Mouse (Mus musculus) right cerebral cortex, adult 18-20 months (tissue): ENCODE data around the gene Gm11037.
A peak's percentile ranks its signal among the peaks of the same experiment; 100 is the strongest.
"Not testable (repeated sequence)": the region's sequence is repeated elsewhere in the genome, so short reads cannot be mapped to it uniquely, and the experiment has no call there.

Experiments used
- DNase-seq: peaks from one replicate; pipeline ENCODE4 v3.0.0; 2022; ENCODE audit warnings: mixed read lengths

Gene Gm11037

DNA sequence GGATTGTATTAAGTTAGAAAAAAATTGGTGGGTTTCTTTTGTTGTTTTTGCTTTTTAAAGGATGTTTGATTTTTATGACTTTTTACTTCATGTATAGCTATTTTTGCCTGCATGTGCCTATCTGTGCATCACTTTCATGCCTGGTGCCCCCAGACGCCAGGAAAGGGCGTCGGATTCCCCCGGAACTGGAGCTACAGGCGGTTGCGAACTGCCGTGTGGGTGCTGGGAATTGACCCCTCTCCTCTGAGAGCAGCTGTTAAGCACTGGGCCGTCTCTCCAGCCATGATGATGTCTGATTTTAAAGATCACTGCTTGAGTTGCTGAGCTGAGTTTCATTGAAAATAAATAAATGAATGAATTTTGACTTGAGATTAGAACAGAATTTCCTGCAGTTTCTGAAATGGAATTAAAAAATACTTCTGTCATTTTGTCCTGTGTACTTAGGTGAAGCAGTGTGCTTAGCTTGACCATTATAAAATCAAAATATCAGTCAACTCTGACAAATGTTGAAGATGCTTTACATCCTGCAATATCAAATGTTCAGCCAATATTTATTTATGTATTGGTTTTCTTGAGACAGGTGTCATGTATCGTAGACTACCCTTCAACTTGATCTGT, at the start of gene Gm11037:
Gene Gm11037 (plus strand): TSS at position 568 of the 618 bp plus-strand sequence.
- no peak for DNase-seq

- DNase-seq = no peak
Measured at GRCm38 (mm10) chr2:131084206-131084605, 49.1 kb upstream of the Gm11037 start.

- no peak for DNase-seq
Measured at GRCm38 (mm10) chr2:131086667-131087390, 46.5 kb upstream of the Gm11037 start, which contains the start of gene Siglec1. Gene Siglec1 (minus strand): TSS chr2:131086765.

GRCm38 (mm10) chr2:131088581-131088980, 44.7 kb upstream of the Gm11037 start:
- no peak for DNase-seq

- no peak for DNase-seq
Measured at GRCm38 (mm10) chr2:131089634-131090033, 43.7 kb upstream of the Gm11037 start.

DNA sequence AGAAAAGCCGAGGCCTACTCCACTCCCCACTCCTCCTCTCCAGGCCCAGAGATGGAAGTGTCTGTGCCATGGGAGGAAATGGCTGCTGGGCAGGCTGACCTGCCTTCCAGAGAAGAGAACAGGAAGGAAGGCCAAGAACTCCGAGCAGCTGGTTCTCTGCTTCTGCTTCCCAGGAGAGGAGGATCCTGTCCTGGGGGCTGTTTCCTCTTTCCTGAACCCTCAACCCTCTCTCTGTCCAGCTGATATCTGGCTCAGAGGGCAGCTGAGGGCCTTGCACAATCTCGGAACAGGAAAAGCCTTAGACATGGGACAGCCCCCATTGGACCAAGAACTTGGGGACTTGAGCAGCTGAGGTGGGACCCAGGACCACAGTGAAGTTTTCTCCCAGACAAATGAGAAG, 42.4 kb upstream of the Gm11037 start:
- no peak for DNase-seq

DNA sequence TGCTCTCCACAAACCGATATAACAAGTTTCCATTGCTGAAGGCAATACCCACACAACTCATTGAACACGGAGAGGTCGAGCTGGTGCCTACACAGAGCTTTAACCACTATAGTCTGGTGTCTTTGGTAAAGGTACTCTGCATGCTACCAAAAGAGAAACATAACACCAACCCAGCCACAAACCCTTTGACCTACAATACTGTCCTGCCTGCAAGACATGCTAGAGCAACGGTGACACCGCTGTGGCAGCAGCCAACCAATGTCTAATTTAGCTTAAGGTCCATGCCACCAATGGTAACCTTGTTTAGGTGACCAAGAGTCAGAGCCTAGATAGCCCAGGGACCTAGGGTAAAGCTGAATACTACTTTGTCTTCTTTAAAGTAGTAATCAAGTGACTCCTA, 39.7 kb upstream of the Gm11037 start:
- DNase-seq = no peak

DNA sequence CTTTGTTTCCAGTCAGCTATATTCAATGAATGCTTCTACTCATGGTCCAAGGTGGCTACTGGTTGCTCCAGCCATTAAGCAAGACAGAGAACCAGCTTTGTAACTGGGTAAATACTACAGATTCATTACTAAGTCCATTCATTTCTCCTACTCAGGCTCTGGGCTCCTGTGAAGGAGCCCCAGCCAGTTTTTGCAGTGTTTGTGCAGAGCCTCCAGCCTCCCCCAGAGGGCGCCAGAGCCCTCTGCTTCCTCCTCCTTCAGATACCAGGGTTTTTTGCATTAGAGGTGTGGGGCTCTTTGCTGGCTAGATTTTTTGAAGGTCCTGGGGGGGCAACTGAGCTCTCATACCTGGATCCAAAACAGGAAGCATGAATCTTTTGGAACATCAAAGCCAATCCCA, 38.5 kb upstream of the Gm11037 start:
- peak; percentile 77 for DNase-seq

GRCm38 (mm10) chr2:131096101-131096795, 37.0 kb upstream of the Gm11037 start:
- peak; percentile 43 for DNase-seq

- no peak for DNase-seq
Measured at GRCm38 (mm10) chr2:131097087-131097486, 36.2 kb upstream of the Gm11037 start.

- DNase-seq = no peak
Measured at GRCm38 (mm10) chr2:131101530-131101929, 31.8 kb upstream of the Gm11037 start.

DNA sequence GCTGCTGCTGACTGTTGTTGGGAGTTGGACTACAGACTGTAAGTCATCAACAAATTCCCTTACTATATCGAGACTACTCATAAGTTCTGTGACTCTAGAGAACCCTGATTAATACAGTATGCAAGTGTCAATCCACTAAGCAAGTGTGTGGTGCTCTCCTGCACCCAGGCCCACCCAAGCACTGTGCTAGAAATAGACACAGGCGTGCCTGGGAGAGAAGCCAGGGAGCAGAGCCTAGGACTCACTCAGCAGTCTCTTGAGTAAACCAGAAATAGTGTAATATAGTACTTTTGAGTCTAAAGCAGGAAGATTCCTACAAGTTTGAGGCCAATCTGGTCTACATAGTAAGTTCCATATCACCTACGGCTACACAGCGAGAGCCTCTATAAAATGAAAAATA, 29.3 kb upstream of the Gm11037 start:
- DNase-seq = peak; percentile 50

- not testable (repeated sequence) for DNase-seq
Measured at GRCm38 (mm10) chr2:131105061-131105460, 28.2 kb upstream of the Gm11037 start.

DNA sequence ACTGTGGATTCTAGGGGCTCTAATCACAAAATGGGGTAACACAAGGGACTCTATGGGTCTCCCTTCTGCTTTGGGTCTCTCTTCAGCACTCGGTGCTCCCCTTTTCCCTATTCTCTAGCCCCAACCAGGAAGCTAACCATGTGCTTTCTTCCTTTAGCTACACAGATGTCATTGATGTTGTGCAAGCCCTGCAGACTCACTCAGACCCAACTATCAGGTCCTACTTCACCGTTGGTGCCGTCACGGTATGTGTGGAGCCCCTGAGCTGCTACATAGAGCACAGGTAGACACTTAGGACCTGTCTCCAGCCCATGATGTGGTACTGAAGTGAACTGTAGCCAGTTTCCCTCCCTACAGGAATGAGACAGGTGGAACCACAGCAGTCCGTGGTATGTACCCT, 27.3 kb upstream of the Gm11037 start:
- no peak for DNase-seq

DNA sequence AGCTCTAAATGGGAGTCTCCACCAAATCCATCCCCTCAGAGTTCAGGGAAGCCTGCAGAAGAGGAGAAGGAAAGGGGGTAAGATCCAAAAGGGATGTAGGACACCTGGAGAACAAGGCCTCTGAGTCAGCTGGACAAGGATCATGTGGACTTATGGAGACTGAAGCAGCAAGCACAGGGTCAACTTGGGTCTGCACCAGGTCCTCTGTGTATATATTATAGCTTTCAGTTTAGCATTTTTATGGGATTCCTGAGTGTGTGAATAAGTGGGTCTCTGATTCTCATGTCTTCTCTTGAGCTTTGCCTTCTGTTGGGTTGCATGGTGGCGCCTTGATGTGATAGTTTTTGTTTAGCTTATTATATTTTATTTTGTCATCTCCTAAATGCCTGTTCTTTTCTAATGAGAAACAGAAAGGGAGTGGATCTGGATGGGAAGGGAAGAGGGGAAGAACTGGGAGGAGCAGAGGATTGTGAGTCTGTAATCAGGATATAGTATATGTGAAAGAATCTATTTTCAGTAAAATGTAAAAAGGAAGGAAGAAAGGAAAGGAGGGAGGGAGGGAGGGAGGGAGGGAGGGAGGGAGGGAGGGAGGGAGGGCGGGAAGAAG, 14.2 kb upstream of the Gm11037 start:
- no peak for DNase-seq

- DNase-seq = no peak
Measured at GRCm38 (mm10) chr2:131124166-131124565, 9.1 kb upstream of the Gm11037 start.

- no peak for DNase-seq
Measured at GRCm38 (mm10) chr2:131125157-131125963, 7.9 kb upstream of the Gm11037 start.

DNA sequence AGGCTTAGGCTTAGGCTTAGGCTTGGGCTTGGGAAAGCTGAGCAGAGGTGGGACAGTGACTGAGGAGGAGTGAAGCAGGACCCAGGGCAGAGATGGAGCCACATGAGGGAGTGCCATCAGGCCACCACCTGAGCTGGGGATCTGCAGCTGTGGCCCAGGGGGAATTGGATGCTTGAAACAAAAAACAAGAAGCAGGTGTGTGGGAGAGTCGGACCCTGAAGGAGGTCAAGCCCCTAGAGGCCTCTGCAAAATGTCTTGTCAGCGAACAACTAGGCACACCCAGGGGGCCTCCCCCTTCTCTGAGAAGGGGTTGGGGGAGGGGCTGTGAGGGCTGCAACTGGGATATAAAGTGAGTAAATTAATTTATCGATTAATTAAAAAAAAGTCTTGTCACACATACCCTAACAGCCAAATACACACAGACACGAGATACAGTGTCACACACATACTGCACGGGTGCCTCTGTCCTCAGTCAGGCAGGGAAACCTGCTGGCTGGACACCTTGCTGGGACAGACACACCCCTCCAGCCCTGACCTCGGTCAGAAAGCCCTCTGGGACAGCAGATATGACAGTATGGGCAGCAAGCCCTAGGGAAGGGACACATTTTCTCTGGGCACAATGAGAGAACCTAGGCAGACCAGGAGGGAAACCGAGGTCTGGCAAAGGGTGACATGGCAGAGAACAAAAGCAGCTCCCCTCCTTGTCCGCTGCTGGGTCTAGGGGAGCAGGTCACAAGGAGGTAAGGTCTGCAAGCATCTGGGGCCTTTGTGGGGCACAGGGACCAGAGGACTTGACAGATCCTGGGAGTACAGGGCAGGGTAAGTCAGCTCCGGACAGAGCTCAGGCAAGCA, 7.1 kb upstream of the Gm11037 start:
- no peak for DNase-seq

- DNase-seq = no peak
Measured at GRCm38 (mm10) chr2:131127161-131127730, 6.1 kb upstream of the Gm11037 start, which contains the start of gene Hspa12b. Gene Hspa12b (plus strand): TSS chr2:131127280.

DNA sequence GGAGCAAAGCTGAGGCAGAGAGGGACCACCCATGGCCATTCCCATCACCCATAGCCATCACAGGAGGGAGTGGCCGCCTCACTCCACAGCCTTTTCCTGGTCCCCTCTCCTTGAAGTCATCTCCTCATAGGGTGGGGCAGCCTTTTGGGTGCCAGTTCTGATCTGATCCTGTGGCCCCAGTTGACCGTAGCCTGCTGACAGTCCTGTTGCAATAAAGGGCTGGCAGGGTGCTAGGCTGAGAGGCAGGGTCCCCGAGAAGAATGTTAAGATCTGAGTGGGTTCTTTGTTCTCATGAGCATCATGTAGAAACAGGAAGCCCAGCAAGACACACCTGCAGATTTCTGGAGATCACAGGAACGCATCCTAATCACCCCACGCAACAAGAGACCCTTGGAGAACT, 5.1 kb upstream of the Gm11037 start:
- no peak for DNase-seq

GRCm38 (mm10) chr2:131128636-131129157, 4.6 kb upstream of the Gm11037 start:
- DNase-seq = no peak
